Mouse (Mus musculus) hindbrain, embryonic 11.5 days (tissue): ENCODE measurements around the gene Pink1. TPM values are rescaled to one million over a fixed set of nuclear protein-coding genes. Genes with fewer than 3 reads are reported as not detected.
A peak's percentile ranks its signal among the peaks of the same experiment; 100 is the strongest.

Source experiments
- ATAC-seq: fragments of 200-750 bp; cut with Nextera tagmentation; 2 replicates; pipeline ENCODE4 v1.8.0; 2017; ENCODE audit warnings: mild to moderate bottlenecking, moderate TSS enrichment, moderate library complexity; ENCODE audit not compliant: low FRiP score
- DNase-seq: peaks from one replicate; pipeline ENCODE4 v3.0.0-alpha.2; 2015; ENCODE audit warnings: low spot score
- H3K27ac ChIP-seq: fragments of 300-500 bp; sonication (generic); 2 replicates; pipeline ENCODE4 v1.5.1; 2014; ENCODE audit warnings: mild to moderate bottlenecking, low read depth, low read length
- H3K27me3 ChIP-seq: fragments of 300-500 bp; sonication (generic); 2 replicates; pipeline ENCODE4 v1.6.1; 2014; ENCODE audit warnings: mild to moderate bottlenecking, low read length, moderate library complexity, mixed read lengths; ENCODE audit not compliant: control insufficient read depth, insufficient read depth
- H3K36me3 ChIP-seq: fragments of 300-500 bp; sonication (generic); 2 replicates; pipeline ENCODE4 v1.6.1; 2014; ENCODE audit warnings: mild to moderate bottlenecking, low read length, moderate library complexity, mixed read lengths; ENCODE audit not compliant: control insufficient read depth, insufficient read depth
- H3K4me1 ChIP-seq: fragments of 300-500 bp; sonication (generic); replicated peaks from 2 replicates; pipeline ENCODE4 v1.6.1; 2014; ENCODE audit warnings: low read length, mixed read lengths; ENCODE audit not compliant: control insufficient read depth, insufficient read depth
- H3K4me2 ChIP-seq: fragments of 300-500 bp; sonication (generic); replicated peaks from 2 replicates; pipeline ENCODE4 v1.6.1; 2014; ENCODE audit warnings: mild to moderate bottlenecking, low read depth, low read length
- H3K4me3 ChIP-seq: fragments of 300-500 bp; sonication (generic); 2 replicates; pipeline ENCODE4 v1.5.1; 2014; ENCODE audit warnings: low read depth, low read length
- H3K9ac ChIP-seq: fragments of 300-500 bp; sonication (generic); 2 replicates; pipeline ENCODE4 v1.6.1; 2014; ENCODE audit warnings: low read depth, low read length
- H3K9me3 ChIP-seq: fragments of 300-500 bp; sonication (generic); 2 replicates; pipeline ENCODE4 v1.6.1; 2016; ENCODE audit warnings: low read length; ENCODE audit not compliant: control insufficient read depth
- WGBS: fragments of 180-500 bp; shearing (Covaris S2); extraction: QIAGEN DNeasy Blood & Tissue Kit; methylation state at CpG from one replicate; pipeline ENCODE4 v1.1.7; 2014; 5-methylcytosine and 5-hydroxymethylcytosine counted together
- polyA plus RNA-seq: library from polyadenylated mRNA; unstranded; fragments of >200 nt; fragmentation: Nextera tagmentation; extraction: Ambion mirVana; gene quantifications from 2 replicates; pipeline ENCODE4 v1.2.1, GENCODE M21; 2014

The Pink1 gene
- polyA plus RNA-seq, 1 experiment from 2014 or later: 19.9 TPM

- H3K4me3 ChIP-seq: no peak overlapping the region
- WGBS: 93% methylated on average over 11 of the region's 11 CpGs
- H3K9me3 ChIP-seq: no peaks in the 10 kb centered on the region
- no peak overlapping the region for H3K9ac ChIP-seq
- DNase-seq (no peak), ATAC-seq (no peak)
- peaks cover 14% of the 10 kb centered on the region for H3K36me3 ChIP-seq
- no peak overlapping the region for H3K27ac ChIP-seq
- no peaks in the 10 kb centered on the region for H3K4me1 ChIP-seq
- no peaks in the 10 kb centered on the region for H3K27me3 ChIP-seq
- no peak overlapping the region for H3K4me2 ChIP-seq
Measured at GRCm38 (mm10) chr4:138313021-138313420, 13.1 kb downstream of the Pink1 start.

- Histone ChIP-seq H3K27ac (no peak overlapping the region), H3K4me1 (no peaks in the 10 kb centered on the region), H3K4me3 (no peak overlapping the region), H3K9me3 (no peaks in the 10 kb centered on the region), H3K4me2 (no peak overlapping the region), H3K36me3 (peaks cover 14% of the 10 kb centered on the region), H3K27me3 (no peaks in the 10 kb centered on the region), H3K9ac (no peak overlapping the region)
- 90% methylated on average over 3 of the region's 3 CpGs for WGBS
- no peak for DNase-seq
- no peak for ATAC-seq
Measured at GRCm38 (mm10) chr4:138312105-138312504, 14.0 kb downstream of the Pink1 start.

GRCm38 (mm10) chr4:138311595-138311994 lies 14.5 kb downstream of the Pink1 start:
- WGBS: 72% methylated on average over 8 of the region's 8 CpGs
- H3K36me3 ChIP-seq: peaks cover 14% of the 10 kb centered on the region

DNA sequence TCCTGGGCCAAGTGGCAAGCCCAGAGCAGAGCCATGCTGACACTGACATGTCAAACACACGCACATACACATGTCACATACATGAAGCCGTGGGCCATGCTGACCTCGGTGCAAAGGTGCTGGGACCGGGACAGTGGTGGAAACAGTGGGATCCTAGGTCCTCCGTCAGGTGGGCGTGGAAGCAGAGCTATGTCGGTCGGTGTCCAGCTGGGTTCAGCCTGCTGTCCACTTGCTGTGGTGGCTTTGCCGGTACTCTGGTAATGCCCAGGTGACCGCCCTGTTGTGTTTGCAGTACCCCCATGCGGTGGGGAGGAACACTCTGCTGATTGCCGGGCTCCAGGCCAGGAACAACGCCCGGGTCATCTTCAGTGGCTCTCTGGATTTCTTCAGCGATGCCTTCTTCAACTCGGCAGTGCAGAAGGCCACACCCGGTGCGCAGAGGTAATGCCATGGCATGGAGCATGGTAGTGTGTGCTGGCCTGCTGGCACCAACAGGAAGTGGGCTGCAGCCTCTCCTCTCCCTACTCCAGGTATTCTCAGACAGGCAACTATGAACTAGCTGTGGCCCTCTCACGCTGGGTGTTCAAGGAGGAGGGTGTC lies 15.7 kb downstream of the Pink1 start:
- ATAC-seq: no peak
- H3K36me3 ChIP-seq: peaks cover 14% of the 10 kb centered on the region
- WGBS: 94% methylated on average over 19 of the region's 19 CpGs

More at GRCm38 (mm10) chr4:138311595-138311994, 14.5 kb downstream of the Pink1 start:
- no peaks in the 10 kb centered on the region for H3K9me3 ChIP-seq
- H3K27me3 ChIP-seq: no peaks in the 10 kb centered on the region
- peak; percentile 60 for DNase-seq
- H3K4me1 ChIP-seq: no peaks in the 10 kb centered on the region
- no peak overlapping the region for H3K4me2 ChIP-seq
- peak; percentile 10; the same call in 1 of the 2 replicates for ATAC-seq
- no peak overlapping the region for H3K4me3 ChIP-seq
- no peak overlapping the region for H3K9ac ChIP-seq
- no peak overlapping the region for H3K27ac ChIP-seq

GRCm38 (mm10) chr4:138307739-138308138 lies 18.4 kb downstream of the Pink1 start:
- 96% methylated on average over 12 of the region's 12 CpGs for WGBS
- DNase-seq: no peak
- Histone ChIP-seq H3K36me3 (peaks cover 10% of the 10 kb centered on the region), H3K27ac (no peak overlapping the region), H3K4me3 (no peak overlapping the region), H3K27me3 (no peaks in the 10 kb centered on the region), H3K9ac (no peak overlapping the region), H3K4me2 (no peak overlapping the region), H3K4me1 (peaks cover 4% of the 10 kb centered on the region), H3K9me3 (no peaks in the 10 kb centered on the region)
- ATAC-seq: no peak

More for the DNA sequence above, 15.7 kb downstream of the Pink1 start:
- Histone ChIP-seq H3K9ac (no peak overlapping the region), H3K27ac (no peak overlapping the region), H3K9me3 (no peaks in the 10 kb centered on the region), H3K4me1 (peaks cover 4% of the 10 kb centered on the region), H3K4me3 (no peak overlapping the region), H3K27me3 (no peaks in the 10 kb centered on the region), H3K4me2 (no peak overlapping the region)
- no peak for DNase-seq

DNA sequence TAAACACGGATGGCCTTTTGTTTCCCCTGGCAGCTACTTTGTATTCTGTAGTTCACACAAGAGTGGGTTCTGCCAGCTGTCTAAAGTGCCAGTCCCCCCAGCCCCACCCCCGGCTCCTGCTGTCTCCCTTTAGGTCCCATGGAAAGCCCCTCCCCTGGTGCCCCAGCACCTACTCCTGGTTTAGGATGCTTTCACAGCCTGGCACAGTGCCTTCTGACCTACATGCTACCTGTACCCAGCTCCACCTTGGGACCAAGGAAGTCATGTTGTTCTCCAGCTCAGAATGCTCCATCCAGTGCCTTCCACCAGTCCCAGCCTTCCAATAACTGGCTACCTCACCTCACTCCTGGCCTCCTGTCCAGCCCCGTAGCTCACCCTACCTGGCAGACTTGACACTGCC lies 19.1 kb downstream of the Pink1 start:
- Histone ChIP-seq H3K27me3 (no peaks in the 10 kb centered on the region), H3K27ac (no peak overlapping the region), H3K9ac (no peak overlapping the region), H3K36me3 (peaks cover 10% of the 10 kb centered on the region), H3K9me3 (no peaks in the 10 kb centered on the region), H3K4me1 (peaks cover 4% of the 10 kb centered on the region), H3K4me2 (no peak overlapping the region), H3K4me3 (no peak overlapping the region)
- DNase-seq (no peak), ATAC-seq (no peak)
- WGBS: 85% methylated on average over 3 of the region's 3 CpGs

DNA sequence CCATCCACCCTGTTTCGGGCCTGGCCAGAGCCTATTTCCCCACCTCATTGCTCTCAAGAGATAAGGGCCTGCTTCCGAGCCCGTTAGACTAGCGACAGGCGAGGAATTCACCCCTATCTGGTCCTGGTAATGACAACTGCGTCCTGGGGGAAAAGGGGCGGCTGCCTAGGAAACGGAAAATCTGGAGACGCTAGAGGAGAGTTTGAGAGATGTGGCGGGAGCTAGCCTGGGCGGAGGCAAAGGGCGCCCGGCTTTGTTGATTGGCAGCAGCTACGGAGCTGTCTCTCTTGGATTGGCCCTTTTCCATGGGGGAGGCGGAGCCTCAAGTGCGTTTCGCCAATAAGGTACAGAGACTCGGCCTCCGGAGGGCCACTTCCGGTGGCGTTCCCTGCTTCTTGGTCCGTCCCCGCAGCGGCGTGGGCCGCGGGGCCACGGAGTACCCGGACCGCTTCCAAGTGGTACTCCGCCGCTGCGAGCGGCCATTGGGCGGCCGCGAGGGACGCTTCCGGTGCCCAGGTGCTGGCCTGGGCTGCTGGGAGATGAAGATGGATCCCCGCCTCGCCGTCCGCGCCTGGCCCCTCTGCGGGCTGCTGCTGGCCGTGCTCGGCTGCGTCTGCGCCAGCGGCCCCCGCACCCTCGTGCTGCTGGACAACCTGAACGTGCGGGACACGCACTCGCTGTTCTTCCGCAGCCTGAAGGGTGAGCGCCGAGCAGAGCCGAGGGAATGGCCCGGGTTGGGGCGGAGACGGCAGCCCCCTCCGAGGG lies 21.6 kb downstream of the Pink1 start, which contains the start of gene Ddost:
Gene Ddost (plus strand): TSS at position 391 of the 765 bp plus-strand sequence.
- peaks cover 4% of the 10 kb centered on the region for H3K4me1 ChIP-seq
- peak; percentile 97 for DNase-seq
- H3K36me3 ChIP-seq: 0 out of 2 replicates have a peak, but pooled peaks cover 3% of the 10 kb centered on the region
- peak within 1 kb of the TSS; percentile 80 for H3K4me2 ChIP-seq
- under 1% methylated on average over 63 of the region's 64 CpGs for WGBS
- peak within 1 kb of the TSS; percentile 84 for H3K4me3 ChIP-seq
- peak within 1 kb of the TSS; percentile 63 for H3K27ac ChIP-seq
- H3K27me3 ChIP-seq: no peaks in the 10 kb centered on the region
- ATAC-seq: peak; percentile 99
- no peaks in the 10 kb centered on the region for H3K9me3 ChIP-seq
- H3K9ac ChIP-seq: peak within 1 kb of the TSS; percentile 85

DNA sequence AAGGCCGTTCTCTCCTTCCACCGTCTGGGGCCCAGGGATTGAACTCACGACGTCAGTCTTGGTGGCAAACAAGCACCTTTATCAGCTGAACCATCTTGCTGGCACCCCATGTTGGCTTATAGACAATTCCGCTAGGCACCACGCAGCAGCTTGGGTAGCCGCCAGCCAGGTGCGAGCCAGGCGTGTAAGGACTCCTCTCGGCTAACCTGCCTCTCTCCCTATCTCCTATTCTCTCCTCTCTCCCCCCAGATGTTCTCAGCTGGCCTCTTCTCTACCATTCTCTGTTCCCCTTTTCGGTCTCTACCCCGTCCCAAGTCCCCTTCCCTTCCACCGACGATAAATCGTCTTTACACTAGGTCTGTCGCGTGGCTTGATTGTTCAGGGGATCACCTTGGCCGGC lies 22.4 kb downstream of the Pink1 start:
- Histone ChIP-seq H3K27ac (peak overlapping the region; percentile 37; the same call in 1 of the 2 replicates), H3K9me3 (no peaks in the 10 kb centered on the region), H3K4me1 (peaks cover 4% of the 10 kb centered on the region), H3K36me3 (no peaks in the 10 kb centered on the region), H3K4me2 (peak overlapping the region; percentile 64), H3K27me3 (no peaks in the 10 kb centered on the region), H3K9ac (peak overlapping the region; percentile 70), H3K4me3 (peak overlapping the region; percentile 55)
- DNase-seq (no peak), ATAC-seq (no peak)
- 20% methylated on average over 18 of the region's 18 CpGs for WGBS
